Mouse (Mus musculus): ENCODE data around the gene Ank3.

GRCm38 (mm10) chr10:69892162-69892561, 493.6 kb downstream of the Ank3 start:
- TF ChIP-seq POLR2A (IDR thresholded peaks at IDR 0.05; ENCODE audit: borderline replicate concordance, extremely low read depth, low read depth, low read length), result no peak
- TF ChIP-seq CTCF (IDR thresholded peaks at IDR 0.05; ENCODE audit: insufficient read depth, low read length), result no peak

All from lung, adult 2 months (tissue).